Mouse (Mus musculus): ENCODE measurements around the gene Adam15. TPM values are rescaled to one million over a fixed set of nuclear protein-coding genes. Genes with fewer than 3 reads are reported as not detected.

Gene Adam15
- polyA plus RNA-seq, 1 experiment from 2014 or later = 76.0 TPM

DNA sequence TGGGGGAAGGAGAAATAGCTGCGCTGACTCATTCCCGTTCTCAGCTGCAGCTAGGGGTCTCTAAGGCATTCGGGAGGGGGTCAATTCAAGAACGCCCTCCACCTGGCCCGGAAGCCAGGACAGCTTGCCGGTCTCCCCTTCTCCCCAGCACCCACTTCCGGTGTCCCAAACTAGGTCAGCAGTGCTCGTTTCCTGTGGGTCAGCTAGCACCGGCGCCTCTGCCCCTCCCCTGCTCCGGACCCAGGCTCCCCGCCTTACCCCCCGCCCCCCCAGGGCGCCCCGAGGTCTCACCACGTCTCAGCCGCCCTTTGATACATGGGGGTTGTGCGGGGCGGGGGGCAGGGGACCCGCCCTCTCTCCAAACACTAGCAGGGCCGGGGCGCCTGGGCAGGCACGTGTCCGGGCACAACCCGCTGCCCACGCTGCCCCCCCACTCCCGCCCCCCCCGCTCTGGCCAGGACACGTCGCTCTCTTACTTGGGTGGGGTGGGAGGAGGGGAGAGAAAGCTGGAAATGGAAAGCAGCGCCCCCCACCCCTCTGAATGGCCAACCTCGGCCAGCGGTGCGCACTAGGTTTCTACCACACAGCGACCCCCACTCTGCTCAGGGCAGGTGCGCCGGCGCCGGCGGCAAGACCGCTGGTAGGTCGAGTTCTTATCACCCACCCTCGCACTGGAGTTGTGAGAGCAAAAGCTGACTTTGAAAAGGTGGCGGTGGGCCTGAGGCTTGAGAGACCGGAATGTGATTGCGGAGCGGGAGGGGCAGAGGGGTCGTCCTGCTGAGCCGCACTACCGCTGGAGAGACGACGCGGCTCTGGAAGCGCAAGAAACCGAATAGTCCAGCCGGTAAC is 42.1 kb upstream of the Adam15 start:
- Histone ChIP-seq H3K27ac (ENCODE audit: low read length) (peak overlapping the region; percentile 89), H3K4me2 (ENCODE audit: low read depth, low read length) (peak overlapping the region; percentile 98), H3K9ac (ENCODE audit: low read length) (peak overlapping the region; percentile 76), H3K9me3 (ENCODE audit: control insufficient read depth, low read length) (no peaks in the 10 kb centered on the region), H3K4me3 (ENCODE audit: low read length) (peak overlapping the region; percentile 73), H3K27me3 (ENCODE audit: control insufficient read depth, insufficient read depth, low read depth, low read length) (no peaks in the 10 kb centered on the region), H3K4me1 (replicated peaks; ENCODE audit: control insufficient read depth, insufficient read depth, low read length) (peaks cover 43% of the 10 kb centered on the region), H3K36me3 (ENCODE audit: control insufficient read depth, insufficient read depth, low read length) (no peaks in the 10 kb centered on the region)
- ATAC-seq (ENCODE audit: low read depth) = no peak
- WGBS = under 1% methylated on average over 53 of the region's 56 CpGs

- peak overlapping the region; percentile 73 for H3K4me3 ChIP-seq (ENCODE audit: low read length)
- no peak for ATAC-seq (ENCODE audit: low read depth)
- peak overlapping the region; percentile 98 for H3K4me2 ChIP-seq (ENCODE audit: low read depth, low read length)
- no peaks in the 10 kb centered on the region for H3K36me3 ChIP-seq (ENCODE audit: control insufficient read depth, insufficient read depth, low read length)
- peaks cover 43% of the 10 kb centered on the region for H3K4me1 ChIP-seq (replicated peaks; ENCODE audit: control insufficient read depth, insufficient read depth, low read length)
- H3K27me3 ChIP-seq (ENCODE audit: control insufficient read depth, insufficient read depth, low read depth, low read length) = no peaks in the 10 kb centered on the region
- 12% methylated on average over 19 of the region's 19 CpGs for WGBS
- H3K9me3 ChIP-seq (ENCODE audit: control insufficient read depth, low read length) = no peaks in the 10 kb centered on the region
- H3K27ac ChIP-seq (ENCODE audit: low read length) = peak overlapping the region; percentile 89
- H3K9ac ChIP-seq (ENCODE audit: low read length) = peak overlapping the region; percentile 76
Observed at GRCm38 (mm10) chr3:89390699-89391662, 41.2 kb upstream of the Adam15 start.

DNA sequence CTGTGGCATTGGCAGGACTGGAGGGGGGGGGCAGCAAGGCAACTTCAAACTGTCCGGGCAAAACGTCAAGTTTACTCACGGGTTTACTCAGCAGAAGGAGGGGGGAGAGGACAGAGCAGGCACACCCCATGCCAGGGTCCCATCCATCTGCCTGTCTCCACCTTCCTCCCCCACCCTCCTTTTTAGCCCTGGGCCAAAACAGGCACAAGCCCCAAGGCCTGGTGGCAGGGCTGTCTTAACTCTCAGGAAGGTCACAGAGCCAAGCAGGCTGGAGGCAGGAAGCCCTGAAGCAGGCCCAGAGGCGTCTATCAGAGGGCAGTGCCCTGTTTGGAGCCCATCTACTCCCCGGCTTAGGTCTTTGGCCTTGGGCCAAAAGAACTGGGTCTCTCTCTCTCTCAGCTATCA is 40.3 kb upstream of the Adam15 start:
- H3K4me1 ChIP-seq (replicated peaks; ENCODE audit: control insufficient read depth, insufficient read depth, low read length) = peaks cover 44% of the 10 kb centered on the region
- no peaks in the 10 kb centered on the region for H3K9me3 ChIP-seq (ENCODE audit: control insufficient read depth, low read length)
- peak overlapping the region; percentile 89 for H3K27ac ChIP-seq (ENCODE audit: low read length)
- H3K4me3 ChIP-seq (ENCODE audit: low read length) = peak overlapping the region; percentile 73
- peak overlapping the region; percentile 76 for H3K9ac ChIP-seq (ENCODE audit: low read length)
- no peak for ATAC-seq (ENCODE audit: low read depth)
- H3K36me3 ChIP-seq (ENCODE audit: control insufficient read depth, insufficient read depth, low read length) = no peaks in the 10 kb centered on the region
- 32% methylated on average over 5 of the region's 5 CpGs for WGBS
- H3K27me3 ChIP-seq (ENCODE audit: control insufficient read depth, insufficient read depth, low read depth, low read length) = no peaks in the 10 kb centered on the region
- H3K4me2 ChIP-seq (ENCODE audit: low read depth, low read length) = peak overlapping the region; percentile 98

- Histone ChIP-seq H3K27me3 (ENCODE audit: control insufficient read depth, insufficient read depth, low read depth, low read length) (no peaks in the 10 kb centered on the region), H3K27ac (ENCODE audit: low read length) (no peak overlapping the region), H3K4me2 (ENCODE audit: low read depth, low read length) (no peak overlapping the region), H3K9me3 (ENCODE audit: control insufficient read depth, low read length) (no peaks in the 10 kb centered on the region), H3K4me1 (replicated peaks; ENCODE audit: control insufficient read depth, insufficient read depth, low read length) (peaks cover 53% of the 10 kb centered on the region), H3K36me3 (ENCODE audit: control insufficient read depth, insufficient read depth, low read length) (no peaks in the 10 kb centered on the region), H3K9ac (ENCODE audit: low read length) (no peak overlapping the region), H3K4me3 (ENCODE audit: low read length) (no peak overlapping the region)
- 51% methylated on average over 5 of the region's 6 CpGs for WGBS
- no peak for ATAC-seq (ENCODE audit: low read depth)
Observed at GRCm38 (mm10) chr3:89388901-89389740, 39.3 kb upstream of the Adam15 start.

- Histone ChIP-seq H3K9me3 (ENCODE audit: control insufficient read depth, low read length) (no peaks in the 10 kb centered on the region), H3K4me2 (ENCODE audit: low read depth, low read length) (no peak overlapping the region), H3K27me3 (ENCODE audit: control insufficient read depth, insufficient read depth, low read depth, low read length) (no peaks in the 10 kb centered on the region), H3K4me1 (replicated peaks; ENCODE audit: control insufficient read depth, insufficient read depth, low read length) (peaks cover 55% of the 10 kb centered on the region), H3K27ac (ENCODE audit: low read length) (peak overlapping the region; percentile 24; the same call in 1 of the 2 replicates), H3K9ac (ENCODE audit: low read length) (no peak overlapping the region), H3K4me3 (ENCODE audit: low read length) (no peak overlapping the region), H3K36me3 (ENCODE audit: control insufficient read depth, insufficient read depth, low read length) (no peaks in the 10 kb centered on the region)
- 80% methylated on average over 11 of the region's 11 CpGs for WGBS
- ATAC-seq (ENCODE audit: low read depth) = no peak
Observed at GRCm38 (mm10) chr3:89388134-89388881, 38.5 kb upstream of the Adam15 start.

- no peak for ATAC-seq (ENCODE audit: low read depth)
- no peak overlapping the region for H3K4me2 ChIP-seq (ENCODE audit: low read depth, low read length)
- H3K27me3 ChIP-seq (ENCODE audit: control insufficient read depth, insufficient read depth, low read depth, low read length) = no peaks in the 10 kb centered on the region
- H3K9ac ChIP-seq (ENCODE audit: low read length) = 0 out of 2 replicates have a peak overlapping the region, but pooled peaks have one; percentile 4
- peaks cover 55% of the 10 kb centered on the region for H3K4me1 ChIP-seq (replicated peaks; ENCODE audit: control insufficient read depth, insufficient read depth, low read length)
- no peaks in the 10 kb centered on the region for H3K9me3 ChIP-seq (ENCODE audit: control insufficient read depth, low read length)
- peak overlapping the region; percentile 24; the same call in 1 of the 2 replicates for H3K27ac ChIP-seq (ENCODE audit: low read length)
- no peak overlapping the region for H3K4me3 ChIP-seq (ENCODE audit: low read length)
- H3K36me3 ChIP-seq (ENCODE audit: control insufficient read depth, insufficient read depth, low read length) = no peaks in the 10 kb centered on the region
- WGBS = 67% methylated on average over 11 of the region's 11 CpGs
Observed at GRCm38 (mm10) chr3:89387632-89388031, 37.8 kb upstream of the Adam15 start.

- Histone ChIP-seq H3K4me2 (ENCODE audit: low read depth, low read length) (peak overlapping the region; percentile 13), H3K9ac (ENCODE audit: low read length) (peak overlapping the region; percentile 49), H3K9me3 (ENCODE audit: control insufficient read depth, low read length) (no peaks in the 10 kb centered on the region), H3K4me1 (replicated peaks; ENCODE audit: control insufficient read depth, insufficient read depth, low read length) (peaks cover 55% of the 10 kb centered on the region), H3K27me3 (ENCODE audit: control insufficient read depth, insufficient read depth, low read depth, low read length) (no peaks in the 10 kb centered on the region), H3K27ac (ENCODE audit: low read length) (no peak overlapping the region), H3K36me3 (ENCODE audit: control insufficient read depth, insufficient read depth, low read length) (no peaks in the 10 kb centered on the region), H3K4me3 (ENCODE audit: low read length) (peak overlapping the region; percentile 1; the same call in 1 of the 2 replicates)
- WGBS = 58% methylated on average over 17 of the region's 17 CpGs
- no peak for ATAC-seq (ENCODE audit: low read depth)
Observed at GRCm38 (mm10) chr3:89386438-89387420, 36.9 kb upstream of the Adam15 start.

Data from lung, embryonic 16.5 days (tissue).